Mouse (Mus musculus) layer of hippocampus, adult 9-10 months (tissue): ENCODE data around the gene Crybg2.

Experiments used
- DNase-seq: peaks from one replicate; pipeline ENCODE4 v3.0.0; 2022; ENCODE audit warnings: low spot score

The Crybg2 gene

DNA sequence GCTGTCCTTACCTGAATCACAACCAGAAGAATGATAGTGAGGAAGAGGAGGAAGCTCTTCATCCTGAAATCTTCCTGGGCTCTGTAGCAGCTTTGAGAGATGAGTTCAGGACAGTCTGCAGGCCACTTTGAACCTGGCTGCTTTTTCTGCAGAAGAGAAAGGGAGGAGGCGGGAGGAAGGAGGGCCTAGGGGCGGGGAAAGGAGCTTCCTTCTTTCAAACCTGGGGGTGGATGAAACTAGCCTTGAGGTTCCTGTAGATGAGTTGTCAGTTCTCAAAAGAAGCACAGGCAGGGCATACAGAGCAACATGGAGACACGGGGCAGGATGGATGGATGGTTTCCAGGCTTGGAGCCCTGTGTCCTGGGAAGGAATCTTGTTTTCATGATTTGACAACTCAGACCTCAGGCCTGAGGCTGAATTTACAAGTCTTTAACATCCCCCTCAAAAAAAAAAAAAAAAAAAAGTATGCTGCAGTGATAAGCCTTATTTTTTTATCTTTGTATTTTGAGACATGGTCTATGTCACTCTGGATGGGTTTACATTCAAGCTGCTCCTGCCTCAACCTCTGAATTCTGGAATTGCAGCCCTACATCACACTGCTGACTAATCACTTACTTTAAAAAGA, 34.4 kb downstream of the Crybg2 start, which contains the start of gene Cd52:
Gene Cd52 (minus strand): TSS at position 160 of the 625 bp plus-strand sequence.
- DNase-seq: no peak

DNA sequence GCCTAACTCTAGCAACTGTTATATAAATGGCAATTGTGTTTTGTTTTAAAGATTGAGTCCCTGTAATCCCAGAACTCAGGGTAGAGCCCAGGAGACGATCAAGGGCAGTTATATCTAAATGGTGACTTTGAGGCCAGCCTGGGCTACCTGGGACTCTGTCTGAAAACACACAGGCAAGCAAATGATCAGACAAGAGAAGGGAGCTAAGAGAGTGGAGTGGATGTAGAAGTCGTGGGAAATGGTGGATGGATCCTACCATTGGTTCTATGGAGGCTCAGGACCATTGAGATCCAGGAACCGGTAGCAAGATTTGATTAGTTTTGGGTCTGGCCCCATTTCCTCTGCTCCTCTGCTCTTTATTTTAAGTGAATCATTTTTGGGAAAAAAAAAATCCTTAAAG, 35.5 kb downstream of the Crybg2 start:
- no peak for DNase-seq

- no peak for DNase-seq
Observed at GRCm38 (mm10) chr4:134097015-134097608, 36.5 kb downstream of the Crybg2 start.

DNA sequence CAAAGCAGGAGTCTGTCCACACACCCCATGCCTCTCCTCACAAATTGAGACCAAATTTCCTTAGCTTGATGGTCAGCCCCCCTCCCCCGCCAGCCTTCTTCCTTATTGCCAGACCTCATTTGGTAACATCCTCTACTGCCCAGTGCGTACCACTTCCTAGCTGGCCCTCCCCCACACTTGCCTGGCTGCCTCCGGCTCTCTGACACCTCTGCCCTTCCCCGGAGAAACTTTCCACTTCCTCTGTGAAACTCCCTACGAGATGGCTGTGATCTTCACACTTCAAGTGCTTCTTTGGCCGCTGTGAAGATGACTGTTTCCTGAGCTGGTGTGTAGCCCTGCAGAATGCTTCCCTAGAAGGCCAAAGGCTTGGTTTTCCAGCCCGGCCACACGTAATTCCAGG, 38.0 kb downstream of the Crybg2 start:
- DNase-seq: no peak

GRCm38 (mm10) chr4:134100245-134100644, 39.6 kb downstream of the Crybg2 start:
- no peak for DNase-seq

DNA sequence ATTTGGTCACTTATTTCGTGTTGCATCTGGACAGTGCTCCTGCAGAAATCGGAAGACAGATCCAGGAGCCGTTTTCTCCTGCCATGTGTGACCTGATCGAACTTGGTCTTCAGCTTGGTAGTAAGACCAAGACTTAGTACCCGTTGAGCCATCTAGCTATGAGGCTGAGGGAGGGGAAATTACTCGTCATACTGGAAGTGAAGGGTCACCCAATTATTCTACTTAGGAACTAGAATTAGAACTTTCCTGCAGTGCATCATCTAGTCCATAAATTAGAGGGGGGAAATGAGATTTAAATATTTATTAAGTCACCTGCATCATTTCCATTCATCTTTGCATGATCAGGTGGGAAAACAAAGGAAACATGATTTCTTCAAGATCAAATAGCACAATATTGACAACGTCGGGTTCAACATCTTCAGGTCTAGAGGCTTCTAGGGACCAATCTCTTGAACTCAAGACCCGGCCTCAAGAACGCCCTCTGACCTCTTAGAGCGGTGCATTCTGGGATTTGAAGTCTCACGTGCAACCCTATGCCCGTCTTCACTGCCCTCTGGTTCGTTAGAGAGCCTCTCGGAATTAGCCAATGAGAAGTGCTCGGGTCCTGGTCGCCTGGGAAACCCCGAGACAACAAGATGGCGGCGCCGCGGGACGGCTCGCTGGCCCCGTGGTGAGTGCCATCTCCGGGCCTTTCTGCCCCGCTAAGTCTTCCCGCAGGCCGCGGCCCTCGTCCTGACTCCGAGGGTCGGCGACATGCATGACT, 41.5 kb downstream of the Crybg2 start, which contains the start of gene Ubxn11:
Gene Ubxn11 (plus strand): TSS at position 592 of the 763 bp plus-strand sequence.
- peak; percentile 79 for DNase-seq

DNA sequence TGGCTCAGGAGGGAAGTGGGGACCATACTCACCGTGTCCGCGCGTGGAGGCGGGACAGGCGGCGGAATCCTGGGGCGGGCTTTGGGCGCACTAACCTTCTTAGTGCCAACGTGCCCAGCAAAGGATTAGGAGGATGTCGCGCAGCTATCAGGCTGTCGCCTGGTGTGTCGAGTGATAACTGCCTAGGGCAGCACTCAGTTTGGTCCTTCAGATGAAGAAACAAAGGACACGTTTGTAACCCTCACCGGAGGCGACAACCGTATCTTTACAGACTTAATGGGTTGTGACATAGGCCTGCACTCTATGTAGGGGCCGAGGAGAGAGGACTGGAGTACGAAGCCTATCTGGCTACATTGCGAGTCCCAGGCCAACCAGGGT, 42.1 kb downstream of the Crybg2 start:
- DNase-seq: no peak

GRCm38 (mm10) chr4:134106105-134106504, 45.5 kb downstream of the Crybg2 start:
- DNase-seq: no peak

- DNase-seq: no peak
Observed at GRCm38 (mm10) chr4:134107730-134108129, 47.1 kb downstream of the Crybg2 start.

- DNase-seq: no peak
Observed at GRCm38 (mm10) chr4:134108196-134108595, 47.6 kb downstream of the Crybg2 start.

- DNase-seq: no peak
Observed at GRCm38 (mm10) chr4:134110653-134111052, 50.0 kb downstream of the Crybg2 start.

GRCm38 (mm10) chr4:134112403-134112802, 51.8 kb downstream of the Crybg2 start:
- no peak for DNase-seq

- DNase-seq: no peak
Observed at GRCm38 (mm10) chr4:134113356-134113994, 52.9 kb downstream of the Crybg2 start.

DNA sequence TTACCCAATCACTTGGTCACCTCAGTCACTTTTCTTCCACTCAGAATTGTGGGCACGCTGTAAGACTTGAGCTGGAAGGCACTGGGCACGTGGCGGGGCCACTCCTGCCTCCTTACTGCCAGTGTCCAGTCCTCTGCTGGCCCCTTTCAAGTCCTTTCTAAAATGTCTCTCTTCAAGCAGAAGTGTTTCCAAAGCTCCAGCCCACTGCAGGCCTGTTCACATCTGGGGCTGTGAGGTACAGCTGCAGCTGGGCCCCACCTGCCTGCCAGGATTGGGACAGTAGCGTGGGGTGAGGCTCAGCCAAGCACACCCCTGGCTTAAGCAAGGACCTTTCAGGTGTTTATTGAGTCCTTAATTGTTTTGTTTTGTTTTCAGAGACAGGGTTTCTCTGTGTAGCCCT, 53.4 kb downstream of the Crybg2 start:
- no peak for DNase-seq

DNA sequence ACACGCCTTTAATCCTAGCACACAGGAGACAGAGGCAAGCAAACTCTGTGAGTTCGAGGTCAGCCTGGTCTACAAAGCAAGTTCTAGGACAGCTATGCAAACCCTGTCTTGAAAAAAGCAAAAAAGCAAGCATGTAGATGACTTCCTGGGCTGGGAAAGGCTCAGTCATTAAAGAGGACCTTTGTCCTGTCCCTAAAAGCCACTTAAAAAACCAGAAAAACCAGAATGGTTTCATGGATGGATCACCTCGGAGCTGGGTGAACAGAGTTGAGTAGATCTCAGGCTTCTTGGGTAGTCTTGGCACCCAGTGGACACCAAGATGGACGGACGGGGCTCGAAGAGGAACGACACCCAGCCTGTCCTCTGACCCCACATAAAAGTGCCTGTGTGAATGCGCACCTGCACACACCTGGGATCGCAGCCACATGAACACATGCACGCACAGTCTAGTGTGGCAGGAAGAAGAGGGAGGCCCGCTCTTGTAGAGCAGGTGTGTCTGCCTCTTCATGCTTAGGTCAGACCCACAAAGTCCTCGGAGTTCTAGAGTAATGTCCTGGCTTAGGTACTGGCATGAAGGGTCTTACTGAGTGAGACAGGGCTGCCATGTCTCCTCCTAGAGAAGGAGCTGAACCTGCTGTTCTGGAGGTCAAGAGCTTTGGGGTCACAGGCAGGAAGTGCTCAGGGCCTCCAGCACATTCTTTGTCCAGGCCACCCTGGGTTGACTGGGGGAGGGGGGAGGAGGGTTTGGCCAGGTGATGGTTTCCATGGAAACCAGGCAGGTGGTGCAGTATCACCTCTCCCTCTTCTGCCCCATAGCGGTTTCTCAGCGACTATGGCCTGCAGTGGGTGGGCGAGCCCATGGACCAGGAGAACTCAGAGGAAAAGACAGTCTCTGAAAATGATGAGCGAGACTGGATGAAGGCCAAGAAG, 54.9 kb downstream of the Crybg2 start:
- no peak for DNase-seq

- no peak for DNase-seq
Observed at GRCm38 (mm10) chr4:134116501-134116900, 55.9 kb downstream of the Crybg2 start.

GRCm38 (mm10) chr4:134117012-134117411, 56.4 kb downstream of the Crybg2 start:
- DNase-seq: no peak

- no peak for DNase-seq
Observed at GRCm38 (mm10) chr4:134118126-134118800, 57.6 kb downstream of the Crybg2 start.

GRCm38 (mm10) chr4:134119042-134119441, 58.4 kb downstream of the Crybg2 start:
- no peak for DNase-seq

DNA sequence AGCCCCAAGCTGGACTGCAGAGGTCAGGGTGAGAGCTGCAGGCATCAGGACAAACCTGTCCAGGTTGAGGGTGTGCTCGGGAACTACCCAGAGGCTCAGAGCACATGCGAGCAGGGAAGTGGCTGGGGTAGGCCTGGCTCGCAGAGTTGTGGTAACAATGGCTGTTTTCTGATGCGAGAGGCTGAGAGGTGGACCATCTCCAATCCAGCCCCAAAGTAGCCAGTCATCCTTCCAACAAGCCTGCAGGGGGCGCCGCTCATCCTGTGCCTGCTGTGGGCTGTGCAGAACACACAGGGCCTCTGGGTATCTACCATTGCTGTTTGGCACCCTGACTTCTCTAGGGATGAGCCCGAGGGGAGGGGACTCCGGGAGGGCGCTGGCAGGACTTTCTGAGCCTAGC, 59.0 kb downstream of the Crybg2 start:
- no peak for DNase-seq

- DNase-seq: no peak
Observed at GRCm38 (mm10) chr4:134120192-134120805, 59.7 kb downstream of the Crybg2 start.
